Mouse (Mus musculus) midbrain, embryonic 11.5 days (tissue): ENCODE results near the gene Cacng2. TPM values are rescaled to one million over a fixed set of nuclear protein-coding genes. Genes with fewer than 3 reads are reported as not detected.

Source experiments
- ATAC-seq: fragments of 200-750 bp; cut with Nextera tagmentation; 2 replicates; pipeline ENCODE4 v1.8.0; 2017; ENCODE audit warnings: moderate TSS enrichment, moderate library complexity; ENCODE audit not compliant: low FRiP score
- DNase-seq: peaks from one replicate; pipeline ENCODE4 v3.0.0; 2015; ENCODE audit warnings: low spot score; ENCODE audit errors: missing footprints
- H3K27ac ChIP-seq: fragments of 300-500 bp; sonication (generic); 2 replicates; pipeline ENCODE4 v1.5.1; 2014; ENCODE audit warnings: low read depth, low read length
- H3K27me3 ChIP-seq: fragments of 300-500 bp; sonication (generic); 2 replicates; pipeline ENCODE4 v1.6.1; 2014; ENCODE audit warnings: mild to moderate bottlenecking, low read length, moderate library complexity, mixed read lengths; ENCODE audit not compliant: control insufficient read depth, insufficient read depth
- H3K36me3 ChIP-seq: fragments of 300-500 bp; sonication (generic); 2 replicates; pipeline ENCODE4 v1.6.1; 2014; ENCODE audit warnings: mild to moderate bottlenecking, low read length, moderate library complexity, mixed read lengths; ENCODE audit not compliant: control insufficient read depth, insufficient read depth
- H3K4me1 ChIP-seq: fragments of 300-500 bp; sonication (generic); 2 replicates; pipeline ENCODE4 v1.6.1; 2014; ENCODE audit warnings: low read length; ENCODE audit not compliant: control insufficient read depth, insufficient read depth
- H3K4me2 ChIP-seq: fragments of 300-500 bp; sonication (generic); 2 replicates; pipeline ENCODE4 v1.6.1; 2014; ENCODE audit warnings: mild to moderate bottlenecking, moderate library complexity
- H3K4me3 ChIP-seq: fragments of 300-500 bp; sonication (generic); 2 replicates; pipeline ENCODE4 v1.5.1; 2014; ENCODE audit warnings: low read depth, low read length
- H3K9ac ChIP-seq: fragments of 300-500 bp; sonication (generic); 2 replicates; pipeline ENCODE4 v1.6.1; 2014; ENCODE audit warnings: low read length
- H3K9me3 ChIP-seq: fragments of 300-500 bp; sonication (generic); 2 replicates; pipeline ENCODE4 v1.6.1; 2016; ENCODE audit warnings: low read length; ENCODE audit not compliant: control insufficient read depth
- WGBS: fragments of 180-500 bp; shearing (Covaris S2); extraction: QIAGEN DNeasy Blood & Tissue Kit; methylation state at CpG from one replicate; pipeline ENCODE4 v1.1.7; 2014; 5-methylcytosine and 5-hydroxymethylcytosine counted together
- polyA plus RNA-seq: library from polyadenylated mRNA; unstranded; fragments of >200 nt; fragmentation: Nextera tagmentation; extraction: Ambion mirVana; gene quantifications from 2 replicates; pipeline ENCODE4 v1.2.1, GENCODE M21; 2014

The Cacng2 gene
- polyA plus RNA-seq, 1 experiment from 2014 or later = 1.1 TPM

- H3K4me1 ChIP-seq = no peaks in the 10 kb centered on the region; the same call in 1 of the 2 replicates
- ATAC-seq = no peak
- H3K4me2 ChIP-seq = no peak overlapping the region
- no peak overlapping the region for H3K4me3 ChIP-seq
- WGBS = 62% methylated on average over 5 of the region's 5 CpGs
- H3K36me3 ChIP-seq = no peaks in the 10 kb centered on the region
- H3K9me3 ChIP-seq = no peaks in the 10 kb centered on the region
- no peak for DNase-seq
- no peaks in the 10 kb centered on the region for H3K27me3 ChIP-seq
- H3K9ac ChIP-seq = no peak overlapping the region
- no peak overlapping the region for H3K27ac ChIP-seq
These were observed 41.6 kb downstream of the Cacng2 start for GRCm38 (mm10) chr15:78078206-78078605.

DNA sequence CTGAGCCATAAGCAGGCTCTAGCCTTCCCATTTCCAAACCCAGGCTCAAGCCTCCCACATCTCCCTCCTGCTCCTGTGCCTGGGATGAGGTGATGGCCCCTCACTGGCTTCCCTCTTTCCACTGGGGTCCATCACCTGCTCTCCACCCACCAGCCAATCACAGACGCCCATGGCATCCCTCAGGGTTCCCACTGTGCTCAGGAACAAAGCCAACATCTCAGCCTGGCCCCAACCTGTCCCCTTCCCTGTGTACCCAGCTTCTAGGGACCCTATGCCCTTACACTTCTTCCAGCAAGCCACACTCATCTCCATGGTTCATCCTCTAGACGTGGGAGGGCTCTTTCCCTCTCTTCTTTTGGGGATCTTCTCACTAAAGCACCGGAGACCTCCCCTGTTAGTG lies 43.9 kb downstream of the Cacng2 start:
- Histone ChIP-seq H3K4me1 (no peaks in the 10 kb centered on the region), H3K9me3 (no peaks in the 10 kb centered on the region), H3K4me3 (no peak overlapping the region), H3K27me3 (no peaks in the 10 kb centered on the region), H3K27ac (no peak overlapping the region), H3K4me2 (no peak overlapping the region), H3K36me3 (no peaks in the 10 kb centered on the region), H3K9ac (no peak overlapping the region)
- ATAC-seq (no peak), DNase-seq (no peak)
- WGBS = 47% methylated on average over 3 of the region's 3 CpGs

- DNase-seq (no peak), ATAC-seq (no peak)
- Histone ChIP-seq H3K4me1 (no peaks in the 10 kb centered on the region), H3K4me2 (no peak overlapping the region), H3K36me3 (no peaks in the 10 kb centered on the region), H3K9me3 (no peaks in the 10 kb centered on the region), H3K4me3 (no peak overlapping the region), H3K27ac (no peak overlapping the region), H3K27me3 (no peaks in the 10 kb centered on the region), H3K9ac (no peak overlapping the region)
- 84% methylated on average over 7 of the region's 7 CpGs for WGBS
These were observed 46.7 kb downstream of the Cacng2 start for GRCm38 (mm10) chr15:78073109-78073508.

DNA sequence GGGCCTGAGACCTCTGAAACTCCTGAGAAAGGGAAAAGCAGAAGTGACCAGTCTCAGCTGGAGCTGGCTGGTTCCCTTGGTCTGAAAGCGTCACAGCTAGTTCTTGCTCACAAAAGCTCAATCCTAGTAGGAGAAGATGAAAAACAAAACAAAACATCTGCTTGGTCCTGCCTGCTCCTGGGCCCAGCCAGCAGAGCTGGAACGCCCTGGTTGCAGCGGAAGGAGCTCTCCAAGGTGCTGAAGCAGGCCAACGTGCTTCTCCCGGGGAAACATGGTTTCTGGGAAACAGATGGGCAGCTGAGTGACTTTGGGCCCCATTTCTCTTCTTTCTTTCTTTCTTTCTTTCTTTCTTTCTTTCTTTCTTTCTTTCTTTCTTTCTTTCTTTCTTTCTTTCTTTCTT lies 53.4 kb downstream of the Cacng2 start:
- Histone ChIP-seq H3K9me3 (no peaks in the 10 kb centered on the region), H3K27ac (no peak overlapping the region), H3K9ac (no peak overlapping the region), H3K4me2 (no peak overlapping the region), H3K4me1 (no peaks in the 10 kb centered on the region; the same call in 1 of the 2 replicates), H3K4me3 (no peak overlapping the region), H3K36me3 (no peaks in the 10 kb centered on the region), H3K27me3 (no peaks in the 10 kb centered on the region)
- ATAC-seq (no peak), DNase-seq (peak; percentile 95)
- 3% methylated on average over 5 of the region's 5 CpGs for WGBS

GRCm38 (mm10) chr15:78065541-78065940 lies 54.3 kb downstream of the Cacng2 start:
- Histone ChIP-seq H3K27ac (no peak overlapping the region), H3K4me1 (no peaks in the 10 kb centered on the region; the same call in 1 of the 2 replicates), H3K36me3 (no peaks in the 10 kb centered on the region), H3K27me3 (no peaks in the 10 kb centered on the region), H3K4me3 (no peak overlapping the region), H3K4me2 (no peak overlapping the region), H3K9ac (no peak overlapping the region), H3K9me3 (no peaks in the 10 kb centered on the region)
- DNase-seq (no peak), ATAC-seq (no peak)
- 18% methylated on average over 5 of the region's 5 CpGs for WGBS

DNA sequence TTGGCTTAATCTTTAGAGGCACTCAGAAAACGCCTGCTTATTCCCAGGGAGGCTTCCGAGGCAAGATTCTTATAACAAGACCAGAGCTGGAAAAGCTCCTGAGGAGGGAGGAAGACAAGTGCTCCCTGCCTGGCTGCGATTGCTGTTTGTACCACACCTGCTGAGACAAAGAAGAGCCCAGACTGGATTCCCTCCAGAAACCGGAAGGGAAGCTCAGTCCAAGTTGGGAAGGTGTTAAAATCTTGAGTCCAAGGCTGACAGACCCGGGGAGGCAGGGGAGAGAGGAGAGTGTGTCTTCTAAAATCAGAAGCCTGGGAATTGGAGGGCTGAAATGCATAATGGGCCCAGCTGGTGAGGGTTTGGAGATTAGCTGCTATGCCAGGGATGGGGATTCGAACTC lies 55.5 kb downstream of the Cacng2 start:
- Histone ChIP-seq H3K4me3 (no peak overlapping the region), H3K36me3 (no peaks in the 10 kb centered on the region), H3K4me2 (no peak overlapping the region), H3K9ac (no peak overlapping the region), H3K9me3 (no peaks in the 10 kb centered on the region), H3K27me3 (no peaks in the 10 kb centered on the region), H3K4me1 (no peaks in the 10 kb centered on the region; the same call in 1 of the 2 replicates), H3K27ac (no peak overlapping the region)
- DNase-seq = no peak
- 58% methylated on average over 6 of the region's 6 CpGs for WGBS
- no peak for ATAC-seq

DNA sequence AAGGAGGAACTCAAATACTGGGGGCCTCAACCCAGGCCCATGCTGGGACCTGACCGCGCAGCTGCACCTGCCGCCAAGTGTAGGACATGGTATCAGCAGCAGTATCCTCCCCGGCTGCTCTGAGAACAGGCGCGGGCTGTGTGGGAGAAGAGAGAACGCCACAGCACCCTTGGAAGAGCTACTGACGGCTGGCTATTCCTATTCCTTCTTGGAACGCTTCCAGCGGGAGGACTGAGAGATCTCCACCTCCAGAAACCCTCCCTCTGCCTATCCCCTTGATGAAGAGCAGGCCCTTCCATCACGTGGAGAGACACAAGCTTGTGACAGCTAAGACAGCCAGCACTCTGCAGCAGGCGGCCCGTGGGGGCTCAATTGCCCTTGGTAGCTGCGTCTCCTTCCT lies 57.4 kb downstream of the Cacng2 start:
- no peak for DNase-seq
- Histone ChIP-seq H3K27me3 (no peaks in the 10 kb centered on the region), H3K9ac (no peak overlapping the region), H3K36me3 (no peaks in the 10 kb centered on the region), H3K4me1 (no peaks in the 10 kb centered on the region; the same call in 1 of the 2 replicates), H3K4me3 (no peak overlapping the region), H3K4me2 (no peak overlapping the region), H3K27ac (no peak overlapping the region), H3K9me3 (no peaks in the 10 kb centered on the region)
- WGBS = 80% methylated on average over 14 of the region's 14 CpGs
- no peak for ATAC-seq

GRCm38 (mm10) chr15:78056930-78057329 lies 62.9 kb downstream of the Cacng2 start:
- WGBS = 80% methylated on average over 1 of the region's 1 CpGs
- Histone ChIP-seq H3K27me3 (no peaks in the 10 kb centered on the region), H3K27ac (no peak overlapping the region), H3K9ac (no peak overlapping the region), H3K36me3 (no peaks in the 10 kb centered on the region), H3K4me3 (no peak overlapping the region), H3K4me2 (no peak overlapping the region), H3K9me3 (no peaks in the 10 kb centered on the region), H3K4me1 (no peaks in the 10 kb centered on the region)
- DNase-seq (no peak), ATAC-seq (no peak)

DNA sequence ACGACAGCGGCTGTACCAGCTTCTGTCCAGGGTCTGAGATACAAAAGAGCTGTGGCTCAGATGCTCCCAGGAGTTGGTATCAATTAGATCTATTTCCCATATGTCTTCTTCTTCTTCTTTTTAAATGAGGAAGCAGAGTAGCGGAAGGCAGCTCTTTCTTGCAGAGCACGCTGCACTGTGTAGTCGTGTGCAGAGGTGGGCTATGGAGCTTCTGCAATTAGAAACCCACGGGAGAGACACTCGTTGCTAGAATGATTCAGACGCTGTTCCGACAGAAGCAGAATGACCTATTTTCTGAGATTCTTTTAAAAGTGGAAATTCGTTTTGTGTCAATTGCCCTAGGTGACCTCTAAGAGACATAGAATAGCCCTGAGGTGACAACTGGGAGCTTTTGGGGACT lies 69.1 kb downstream of the Cacng2 start:
- no peaks in the 10 kb centered on the region for H3K36me3 ChIP-seq
- H3K4me2 ChIP-seq = no peak overlapping the region
- no peaks in the 10 kb centered on the region for H3K9me3 ChIP-seq
- no peak overlapping the region for H3K9ac ChIP-seq
- no peak overlapping the region for H3K27ac ChIP-seq
- ATAC-seq (no peak), DNase-seq (no peak)
- H3K4me1 ChIP-seq = no peaks in the 10 kb centered on the region
- WGBS = 93% methylated on average over 10 of the region's 10 CpGs
- H3K4me3 ChIP-seq = no peak overlapping the region
- no peaks in the 10 kb centered on the region for H3K27me3 ChIP-seq

GRCm38 (mm10) chr15:78049933-78050332 lies 69.9 kb downstream of the Cacng2 start:
- no peaks in the 10 kb centered on the region for H3K36me3 ChIP-seq
- DNase-seq (no peak), ATAC-seq (no peak)
- no peak overlapping the region for H3K9ac ChIP-seq
- no peak overlapping the region for H3K4me2 ChIP-seq
- no peak overlapping the region for H3K27ac ChIP-seq
- no peak overlapping the region for H3K4me3 ChIP-seq
- H3K27me3 ChIP-seq = no peaks in the 10 kb centered on the region
- no peaks in the 10 kb centered on the region for H3K9me3 ChIP-seq
- H3K4me1 ChIP-seq = no peaks in the 10 kb centered on the region
- WGBS = 80% methylated on average over 2 of the region's 2 CpGs
